Mouse (Mus musculus) forebrain, embryonic 14.5 days (tissue): Measurements from ENCODE around the gene Mpv17l2. TPM values are rescaled to one million over a fixed set of nuclear protein-coding genes. Genes with fewer than 3 reads are reported as not detected.

ENCODE experiments used
- ATAC-seq: fragments of 200-750 bp; cut with Nextera tagmentation; 2 replicates; pipeline ENCODE4 v1.8.0; 2017; ENCODE audit warnings: mild to moderate bottlenecking, moderate library complexity
- DNase-seq: peaks from one replicate; pipeline ENCODE4 v3.0.0-alpha.2; 2015; ENCODE audit warnings: low spot score
- H3K27ac ChIP-seq: fragments of 300-500 bp; sonication (generic); 2 replicates; pipeline ENCODE4 v1.5.1; 2014; ENCODE audit warnings: low read depth, mild to moderate bottlenecking, control low read depth, low read length, moderate library complexity
- H3K27me3 ChIP-seq: fragments of 300-500 bp; sonication (generic); replicated peaks from 2 replicates; pipeline ENCODE4 v1.6.1; 2014; ENCODE audit warnings: low read length, control low read depth, mixed read lengths; ENCODE audit not compliant: control insufficient read depth, insufficient read depth
- H3K36me3 ChIP-seq: fragments of 300-500 bp; sonication (generic); 2 replicates; pipeline ENCODE4 v1.6.1; 2014; ENCODE audit warnings: low read length, control low read depth; ENCODE audit not compliant: control insufficient read depth, insufficient read depth
- H3K4me1 ChIP-seq: fragments of 300-500 bp; sonication (generic); 2 replicates; pipeline ENCODE4 v1.6.1; 2014; ENCODE audit warnings: antibody characterized with exemption, low read length, control low read depth; ENCODE audit not compliant: control insufficient read depth, insufficient read depth
- H3K4me2 ChIP-seq: fragments of 300-500 bp; sonication (generic); 2 replicates; pipeline ENCODE4 v1.6.1; 2014; ENCODE audit warnings: mild to moderate bottlenecking, control low read depth, low read length
- H3K4me3 ChIP-seq: fragments of 300-500 bp; sonication (generic); 2 replicates; pipeline ENCODE4 v1.5.1; 2014; ENCODE audit warnings: low read depth, low read length, control low read depth
- H3K9ac ChIP-seq: fragments of 300-500 bp; sonication (generic); 2 replicates; pipeline ENCODE4 v1.6.1; 2014; ENCODE audit warnings: mild to moderate bottlenecking, low read length, control low read depth, moderate library complexity
- H3K9me3 ChIP-seq: fragments of 300-500 bp; sonication (generic); replicated peaks from 2 replicates; pipeline ENCODE4 v1.6.1; 2016; ENCODE audit warnings: low read length, control low read depth, mixed read lengths; ENCODE audit not compliant: control insufficient read depth
- WGBS: fragments of 180-500 bp; shearing (Covaris S2); extraction: QIAGEN DNeasy Blood & Tissue Kit; methylation state at CpG from one replicate; pipeline ENCODE4 v1.1.7; 2014; 5-methylcytosine and 5-hydroxymethylcytosine counted together
- polyA plus RNA-seq: library from polyadenylated mRNA; unstranded; fragments of >200 nt; fragmentation: Nextera tagmentation; extraction: Ambion mirVana; gene quantifications from 2 replicates; pipeline ENCODE4 v1.2.1, GENCODE M21; 2014

The Mpv17l2 gene
- polyA plus RNA-seq, 1 experiment from 2014 or later: 60.8 TPM

- H3K9ac ChIP-seq: no peak overlapping the region
- no peak overlapping the region for H3K4me3 ChIP-seq
- no peak for DNase-seq
- H3K4me1 ChIP-seq: no peaks in the 10 kb centered on the region
- H3K27ac ChIP-seq: no peak overlapping the region
- peaks cover 21% of the 10 kb centered on the region for H3K27me3 ChIP-seq
- WGBS: 38% methylated on average over 11 of the region's 11 CpGs
- H3K9me3 ChIP-seq: no peaks in the 10 kb centered on the region
- no peak overlapping the region for H3K4me2 ChIP-seq
- ATAC-seq: no peak
- H3K36me3 ChIP-seq: no peaks in the 10 kb centered on the region
Measured at GRCm38 (mm10) chr8:70726721-70727120, 34.0 kb downstream of the Mpv17l2 start.

GRCm38 (mm10) chr8:70725792-70726447, 34.8 kb downstream of the Mpv17l2 start:
- DNase-seq (no peak), ATAC-seq (no peak)
- Histone ChIP-seq H3K4me2 (no peak overlapping the region), H3K27ac (no peak overlapping the region), H3K36me3 (no peaks in the 10 kb centered on the region), H3K9ac (no peak overlapping the region), H3K27me3 (peaks cover 21% of the 10 kb centered on the region), H3K4me3 (no peak overlapping the region), H3K9me3 (no peaks in the 10 kb centered on the region), H3K4me1 (no peaks in the 10 kb centered on the region)
- 25% methylated on average over 14 of the region's 14 CpGs for WGBS

GRCm38 (mm10) chr8:70724216-70724615, 36.5 kb downstream of the Mpv17l2 start:
- no peak overlapping the region for H3K27ac ChIP-seq
- H3K36me3 ChIP-seq: no peaks in the 10 kb centered on the region
- no peak overlapping the region for H3K9ac ChIP-seq
- no peaks in the 10 kb centered on the region for H3K4me1 ChIP-seq
- WGBS: 77% methylated on average over 12 of the region's 12 CpGs
- no peaks in the 10 kb centered on the region for H3K9me3 ChIP-seq
- DNase-seq (no peak), ATAC-seq (no peak)
- no peak overlapping the region for H3K4me3 ChIP-seq
- H3K27me3 ChIP-seq: peaks cover 10% of the 10 kb centered on the region; the same call in 1 of the 2 replicates
- no peak overlapping the region for H3K4me2 ChIP-seq

- no peaks in the 10 kb centered on the region for H3K36me3 ChIP-seq
- no peak within 1 kb of the TSS for H3K4me3 ChIP-seq
- no peaks in the 10 kb centered on the region for H3K9me3 ChIP-seq
- H3K9ac ChIP-seq: no peak within 1 kb of the TSS
- DNase-seq (no peak), ATAC-seq (no peak)
- H3K27me3 ChIP-seq: peaks cover 10% of the 10 kb centered on the region; the same call in 1 of the 2 replicates
- 72% methylated on average over 7 of the region's 7 CpGs for WGBS
- H3K4me1 ChIP-seq: no peaks in the 10 kb centered on the region
- H3K27ac ChIP-seq: no peak within 1 kb of the TSS
- no peak within 1 kb of the TSS for H3K4me2 ChIP-seq
Measured at GRCm38 (mm10) chr8:70723486-70724210, 37.1 kb downstream of the Mpv17l2 start, which contains the start of gene Pde4c. TSS of gene Pde4c (plus strand) at chr8:70723720.

- 85% methylated on average over 8 of the region's 8 CpGs for WGBS
- no peak for DNase-seq
- H3K27ac ChIP-seq: no peak overlapping the region
- H3K27me3 ChIP-seq: 0 out of 2 replicates have a peak, but pooled peaks cover 3% of the 10 kb centered on the region
- no peaks in the 10 kb centered on the region for H3K4me1 ChIP-seq
- H3K9ac ChIP-seq: no peak overlapping the region; the same call in 1 of the 2 replicates
- ATAC-seq: no peak
- H3K9me3 ChIP-seq: no peaks in the 10 kb centered on the region
- H3K36me3 ChIP-seq: no peaks in the 10 kb centered on the region
- H3K4me3 ChIP-seq: no peak overlapping the region
- no peak overlapping the region for H3K4me2 ChIP-seq
Measured at GRCm38 (mm10) chr8:70721601-70722000, 39.1 kb downstream of the Mpv17l2 start.

GRCm38 (mm10) chr8:70720739-70721138, 40.0 kb downstream of the Mpv17l2 start:
- Histone ChIP-seq H3K9me3 (no peaks in the 10 kb centered on the region), H3K27ac (no peak overlapping the region), H3K27me3 (no peaks in the 10 kb centered on the region), H3K4me2 (no peak overlapping the region), H3K9ac (no peak overlapping the region), H3K36me3 (no peaks in the 10 kb centered on the region), H3K4me3 (no peak overlapping the region), H3K4me1 (no peaks in the 10 kb centered on the region)
- ATAC-seq: 0 out of 2 replicates have a peak, but pooled peaks have one; percentile 60
- peak; percentile 83 for DNase-seq
- 3% methylated on average over 3 of the region's 3 CpGs for WGBS

GRCm38 (mm10) chr8:70719796-70720270, 40.9 kb downstream of the Mpv17l2 start:
- Histone ChIP-seq H3K4me1 (no peaks in the 10 kb centered on the region), H3K27me3 (no peaks in the 10 kb centered on the region), H3K27ac (no peak overlapping the region), H3K9ac (no peak overlapping the region), H3K4me2 (no peak overlapping the region), H3K36me3 (no peaks in the 10 kb centered on the region), H3K9me3 (no peaks in the 10 kb centered on the region), H3K4me3 (no peak overlapping the region)
- WGBS: 70% methylated on average over 9 of the region's 9 CpGs
- ATAC-seq: no peak
- no peak for DNase-seq

GRCm38 (mm10) chr8:70718297-70718696, 42.4 kb downstream of the Mpv17l2 start, which contains the start of gene Gm3336:
TSS of gene Gm3336 (plus strand) at chr8:70718543.
- no peak within 1 kb of the TSS for H3K9ac ChIP-seq
- DNase-seq: peak; percentile 41
- WGBS: under 1% methylated on average over 18 of the region's 19 CpGs
- H3K4me3 ChIP-seq: no peak within 1 kb of the TSS
- ATAC-seq: peak; percentile 42
- no peaks in the 10 kb centered on the region for H3K36me3 ChIP-seq
- no peaks in the 10 kb centered on the region for H3K9me3 ChIP-seq
- no peak within 1 kb of the TSS for H3K4me2 ChIP-seq
- H3K4me1 ChIP-seq: no peaks in the 10 kb centered on the region
- no peak within 1 kb of the TSS for H3K27ac ChIP-seq
- no peaks in the 10 kb centered on the region for H3K27me3 ChIP-seq
